ENCODE assay signal across 8 mouse cellular contexts in genomic region chr13:65112459-65113110, GRCm38 (mm10). TPM values are rescaled to one million over a fixed set of nuclear protein-coding genes. Genes with fewer than 3 reads are reported as not detected.
A peak's percentile ranks its signal among the peaks of the same experiment; 100 is the strongest.
DNase-seq lines count a peak whose midpoint lies in the region; ATAC-seq and TF ChIP-seq lines count a peak whose summit lies in the region.

Mfsd14b (minus strand) TSS chr13:65112975.

- no peak for TF ChIP-seq CTCF in MEL (IDR thresholded peaks at IDR 0.05 in 2 of 3, conservative IDR thresholded peaks at IDR 0.05 in 1 of 3; ENCODE audit: control insufficient read depth in 1 of 3, insufficient read depth in 1 of 3, low read depth in 2 of 3, low read length in 3 of 3, poor library complexity in 1 of 3, severe bottlenecking in 1 of 3)
- no peak for TF ChIP-seq CTCF in cerebellum, adult 2 months (IDR thresholded peaks at IDR 0.05; ENCODE audit: borderline replicate concordance, insufficient read depth, low read depth, low read length)
- 0 out of 2 replicates have a peak, but pooled peaks have one; percentile 1 for TF ChIP-seq CTCF in forebrain, postnatal 0 days (IDR thresholded peaks at IDR 0.05; ENCODE audit: low read depth)

- peak; percentile 99 for ATAC-seq in forebrain, postnatal 0 days
- ATAC-seq in lung, embryonic 15.5 days (ENCODE audit: borderline replicate concordance, extremely low read depth, low FRiP score, low TSS enrichment) = peak; percentile 99

- TF ChIP-seq POLR2A in MEL (IDR thresholded peaks at IDR 0.05; ENCODE audit: control insufficient read depth in 1 of 2, insufficient read depth in 1 of 2, low read depth in 1 of 2, low read length in 2 of 2, poor library complexity in 1 of 2) = peak; percentile 43 to 84; a peak in 3 of 4 replicates
- peak; percentile 74; the same call in 1 of the 2 replicates for TF ChIP-seq POLR2A in cerebellum, adult 2 months (IDR thresholded peaks at IDR 0.05; ENCODE audit: borderline replicate concordance, insufficient read depth, low read length)

- peaks cover 32% of the 10 kb centered on the region for H3K79me2 ChIP-seq in MEL (ENCODE audit: control insufficient read depth, insufficient read depth, low read length, poor library complexity)

- peak within 1 kb of the TSS; percentile 81 for H3K4me2 ChIP-seq in forebrain, postnatal 0 days (ENCODE audit: low read depth)
- H3K4me2 ChIP-seq in lung, embryonic 15.5 days = peak within 1 kb of the TSS; percentile 70

- TF ChIP-seq EP300 in MEL (IDR thresholded peaks at IDR 0.05; ENCODE audit: low read depth in 1 of 2, low read length in 2 of 2) = peak in 1 of 2 experiments; percentile 21; a peak in 2 of 4 replicates

- H3K27me3 ChIP-seq in MEL (ENCODE audit: control insufficient read depth in 1 of 2, insufficient read depth in 2 of 2, low read length in 2 of 2) = no peaks in the 10 kb centered on the region
- no peaks in the 10 kb centered on the region for H3K27me3 ChIP-seq in cerebellum, adult 2 months (ENCODE audit: control insufficient read depth, insufficient read depth, low read length)
- H3K27me3 ChIP-seq in forebrain, postnatal 0 days (ENCODE audit: insufficient read depth, low read length) = no peaks in the 10 kb centered on the region
- H3K27me3 ChIP-seq in lung, embryonic 15.5 days = no peaks in the 10 kb centered on the region

- WGBS in cerebellum, adult 2 months = under 1% methylated on average over 60 of the region's 60 CpGs
- under 1% methylated on average over 60 of the region's 60 CpGs for WGBS in forebrain, postnatal 0 days
- under 1% methylated on average over 60 of the region's 60 CpGs for WGBS in lung, embryonic 15.5 days

- H3K27ac ChIP-seq in MEL (ENCODE audit: control insufficient read depth, low read depth, low read length) = peak within 1 kb of the TSS; percentile 77
- peak within 1 kb of the TSS; percentile 52 for H3K27ac ChIP-seq in cerebellum, adult 2 months (ENCODE audit: insufficient read depth, low read length)
- peak within 1 kb of the TSS; percentile 88 for H3K27ac ChIP-seq in forebrain, postnatal 0 days (ENCODE audit: low read depth, low read length)
- H3K27ac ChIP-seq in lung, embryonic 15.5 days = peak within 1 kb of the TSS; percentile 92

- DNase-seq in MEL (ENCODE audit: low read depth, low spot score) = peak; percentile 96
- DNase-seq in cerebellum, adult 2 months = peak; percentile 93
- DNase-seq in forebrain, postnatal 0 days = peak; percentile 96
- DNase-seq in heart, postnatal 4 days = peak; percentile 91
- DNase-seq in layer of hippocampus, adult 8-10 months (ENCODE audit: low spot score in 2 of 2) = peak; percentile 90 to 92
- DNase-seq in ovary, adult 18-20 months (ENCODE audit: low spot score) = peak; percentile 85
- DNase-seq in thymus, postnatal 0 days (ENCODE audit: low spot score) = peak; percentile 89

- peaks cover 3 to 9% of the 10 kb centered on the region in 2 experiments; a peak in 2 of 4 replicates for H3K4me1 ChIP-seq in MEL (ENCODE audit: control insufficient read depth in 1 of 2, insufficient read depth in 2 of 2, low read length in 2 of 2)
- H3K4me1 ChIP-seq in cerebellum, adult 2 months (ENCODE audit: control insufficient read depth, insufficient read depth, low read length) = peaks cover 3% of the 10 kb centered on the region; the same call in 1 of the 2 replicates
- H3K4me1 ChIP-seq in forebrain, postnatal 0 days (ENCODE audit: insufficient read depth) = peaks cover 11% of the 10 kb centered on the region
- peaks cover 5% of the 10 kb centered on the region; the same call in 1 of the 2 replicates for H3K4me1 ChIP-seq in lung, embryonic 15.5 days

- peaks cover 2 to 23% of the 10 kb centered on the region in 2 experiments; a peak in 3 of 4 replicates for H3K36me3 ChIP-seq in MEL (ENCODE audit: control insufficient read depth in 1 of 2, insufficient read depth in 2 of 2, low read length in 2 of 2)
- H3K36me3 ChIP-seq in forebrain, postnatal 0 days (ENCODE audit: insufficient read depth) = no peaks in the 10 kb centered on the region
- no peaks in the 10 kb centered on the region for H3K36me3 ChIP-seq in lung, embryonic 15.5 days

- H3K9ac ChIP-seq in MEL (ENCODE audit: control insufficient read depth, low read depth, low read length, poor library complexity, severe bottlenecking) = peak within 1 kb of the TSS; percentile 99
- peak within 1 kb of the TSS; percentile 87 for H3K9ac ChIP-seq in forebrain, postnatal 0 days
- peak within 1 kb of the TSS; percentile 90 for H3K9ac ChIP-seq in lung, embryonic 15.5 days

- H3K9me3 ChIP-seq in MEL (replicated peaks; ENCODE audit: insufficient read depth, low read length) = no peaks in the 10 kb centered on the region
- H3K9me3 ChIP-seq in forebrain, postnatal 0 days (ENCODE audit: low read length) = no peaks in the 10 kb centered on the region
- no peaks in the 10 kb centered on the region for H3K9me3 ChIP-seq in lung, embryonic 15.5 days

- TF ChIP-seq RAD21 in MEL (IDR thresholded peaks at IDR 0.05; ENCODE audit: low read depth, low read length) = no peak

- peak within 1 kb of the TSS; percentile 81 to 83 for H3K4me3 ChIP-seq in MEL (ENCODE audit: control insufficient read depth in 1 of 2, insufficient read depth in 1 of 2, low read depth in 2 of 2, low read length in 2 of 2)
- peak within 1 kb of the TSS; percentile 88 for H3K4me3 ChIP-seq in cerebellum, adult 2 months (replicated peaks; ENCODE audit: insufficient read depth, low read depth, low read length)
- H3K4me3 ChIP-seq in forebrain, postnatal 0 days (ENCODE audit: low read depth, low read length) = peak within 1 kb of the TSS; percentile 93
- peak within 1 kb of the TSS; percentile 88 for H3K4me3 ChIP-seq in lung, embryonic 15.5 days

TF ChIP-seq in MEL, 35 proteins besides CTCF, POLR2A, EP300 and RAD21:
- TF ChIP-seq GATA1 (IDR thresholded peaks at IDR 0.05; ENCODE audit: low read depth, low read length) (no peak), HCFC1 (IDR thresholded peaks at IDR 0.05; ENCODE audit: low read depth, low read length) (peak; percentile 90), NELFE (IDR thresholded peaks at IDR 0.05; ENCODE audit: low read depth, low read length) (peak; percentile 65; the same call in 1 of the 2 replicates), TCF12 (IDR thresholded peaks at IDR 0.05; ENCODE audit: low read depth, low read length) (peak; percentile 53), KAT2A (conservative IDR thresholded peaks at IDR 0.05; ENCODE audit: low read depth, low read length) (peak; percentile 64), TBP (IDR thresholded peaks at IDR 0.05; ENCODE audit: low read depth, low read length) (peak; percentile 78), CHD2 (IDR thresholded peaks at IDR 0.05; ENCODE audit: low read length) (no peak), NRF1 (IDR thresholded peaks at IDR 0.05; ENCODE audit: insufficient read depth, low read depth, low read length, poor library complexity, severe bottlenecking) (peak; percentile 51; the same call in 1 of the 2 replicates), POLR2AphosphoS2 (IDR thresholded peaks at IDR 0.05; ENCODE audit: low read length) (peak; percentile 64), CHD1 (IDR thresholded peaks at IDR 0.05; ENCODE audit: low read depth, low read length) (0 out of 2 replicates have a peak, but pooled peaks have one; percentile 34), MAX (IDR thresholded peaks at IDR 0.05; ENCODE audit: low read length) (peak; percentile 22; the same call in 1 of the 2 replicates), MAFK (IDR thresholded peaks at IDR 0.05; ENCODE audit: borderline replicate concordance, low read depth, low read length) (no peak), RCOR1 (IDR thresholded peaks at IDR 0.05; ENCODE audit: low read depth, low read length) (no peak), E2F4 (IDR thresholded peaks at IDR 0.05; ENCODE audit: borderline replicate concordance, low read depth, low read length) (peak; percentile 69; the same call in 1 of the 2 replicates), ZMIZ1 (IDR thresholded peaks at IDR 0.05; ENCODE audit: low read depth, low read length) (peak; percentile 62; the same call in 1 of the 2 replicates), MAZ (IDR thresholded peaks at IDR 0.05; ENCODE audit: low read depth, low read length) (no peak), ZC3H11A (IDR thresholded peaks at IDR 0.05; ENCODE audit: low read depth, low read length) (peak; percentile 30; the same call in 1 of the 2 replicates), SIN3A (IDR thresholded peaks at IDR 0.05; ENCODE audit: low read length) (peak; percentile 76), ELF1 (IDR thresholded peaks at IDR 0.05; ENCODE audit: low read depth, low read length) (peak; percentile 39; the same call in 1 of the 2 replicates), MXI1 (IDR thresholded peaks at IDR 0.05; ENCODE audit: low read depth, low read length) (no peak; the same call in 1 of the 2 replicates), USF1 (IDR thresholded peaks at IDR 0.05; ENCODE audit: low read depth, low read length) (no peak), SMC3 (IDR thresholded peaks at IDR 0.05; ENCODE audit: low read depth, low read length) (no peak), MYC (IDR thresholded peaks at IDR 0.05; ENCODE audit: low read depth, low read length) (no peak), USF2 (IDR thresholded peaks at IDR 0.05; ENCODE audit: borderline replicate concordance in 1 of 2, insufficient read depth in 1 of 2, low read depth in 1 of 2, low read length in 2 of 2) (no peak)

RNA-seq across cellular contexts. Expression of gene Mfsd14b, which starts in this region (rescaled TPM):
- total RNA-seq in MEL (2012; rRNA removed) = 45.7 and 47.9 TPM in 2 replicates
- polyA plus RNA-seq in MEL (2012; ENCODE audit: insufficient read depth in 1 of 2, insufficient read length in 2 of 2, low read depth in 1 of 2, low replicate concordance in 2 of 2, missing spikeins in 1 of 2) = 10 to 100 TPM in 1 of 2 experiments, not detected in 1; 48.1 TPM
- 33.0 and 36.8 TPM in 2 replicates for polyA plus RNA-seq in cerebellum, adult 2 months (2012; rRNA removed)
- total RNA-seq in forebrain, postnatal 0 days (2014; rRNA removed) = 28.2 and 38.0 TPM in 2 replicates
- 13.7 and 18.4 TPM in 2 replicates for polyA plus RNA-seq in forebrain, postnatal 0 days (2015; fragmentation: Nextera tagmentation; extraction: Ambion mirVana)
- total RNA-seq in heart, postnatal 4 days (2021) = 10 to 100 TPM; 26.0 to 28.5 TPM
- total RNA-seq in layer of hippocampus, adult 8-10 months (2022) = 10 to 100 TPM; 37.1 to 48.9 (median 43.6) TPM
- polyA plus RNA-seq in lung, embryonic 15.5 days (2015; fragmentation: Nextera tagmentation; extraction: Ambion mirVana) = 63.0 and 64.8 TPM in 2 replicates
- 43.7 and 44.3 TPM in 2 replicates for polyA plus RNA-seq in thymus, postnatal 0 days (2015; fragmentation: Nextera tagmentation; extraction: Ambion mirVana)

Comparison
In these comparisons a context has a peak if more than half of its experiments do, and no peak if none do; other contexts are left out.
1. Peak in every context shown above with its lines: DNase-seq, ATAC-seq, H3K4me3 ChIP-seq and H3K27ac ChIP-seq.